Mouse (Mus musculus) adrenal gland, postnatal 25 days (tissue): ENCODE results near the gene Fthl17d. TPM values are rescaled to one million over a fixed set of nuclear protein-coding genes. Genes with fewer than 3 reads are reported as not detected.
"Not testable (repeated sequence)": the region's sequence is repeated elsewhere in the genome, so short reads cannot be mapped to it uniquely, and the experiment has no call there.

Source experiments
- DNase-seq: peaks from one replicate; pipeline ENCODE4 v3.0.0; 2021; ENCODE audit warnings: mixed read lengths
- long read RNA-seq: library from polyadenylated mRNA; stranded (forward); transcript quantifications from one replicate; pipeline ENCODE4 v2.0.0, GENCODE M21; 2021
- total RNA-seq: library from RNA; stranded (reverse); gene quantifications from 2 replicates; pipeline ENCODE4 v1.2.3, GENCODE M21; 2021

Fthl17d gene
- total RNA-seq, result not detected in 2 replicates
- long read RNA-seq, result 0 reads

GRCm38 (mm10) chrX:8986655-8987054 is at the start of gene Fthl17d:
Gene Fthl17d, minus strand, starts transcription at chrX:8986755.
- not testable (repeated sequence) for DNase-seq

- DNase-seq, result not testable (repeated sequence)
Observed at GRCm38 (mm10) chrX:9033193-9033592, 46.6 kb upstream of the Fthl17d start, which contains the start of gene Fthl17e. Gene Fthl17e, plus strand, starts transcription at chrX:9033493.

GRCm38 (mm10) chrX:9019481-9019880 is 32.9 kb upstream of the Fthl17d start:
- no peak for DNase-seq

- DNase-seq, result no peak
Observed at GRCm38 (mm10) chrX:9016079-9016478, 29.5 kb upstream of the Fthl17d start.

GRCm38 (mm10) chrX:8976459-8976858 is 10.1 kb downstream of the Fthl17d start, which contains the start of gene Fthl17c:
Gene Fthl17c, minus strand, starts transcription at chrX:8976559.
- DNase-seq, result not testable (repeated sequence)

DNA sequence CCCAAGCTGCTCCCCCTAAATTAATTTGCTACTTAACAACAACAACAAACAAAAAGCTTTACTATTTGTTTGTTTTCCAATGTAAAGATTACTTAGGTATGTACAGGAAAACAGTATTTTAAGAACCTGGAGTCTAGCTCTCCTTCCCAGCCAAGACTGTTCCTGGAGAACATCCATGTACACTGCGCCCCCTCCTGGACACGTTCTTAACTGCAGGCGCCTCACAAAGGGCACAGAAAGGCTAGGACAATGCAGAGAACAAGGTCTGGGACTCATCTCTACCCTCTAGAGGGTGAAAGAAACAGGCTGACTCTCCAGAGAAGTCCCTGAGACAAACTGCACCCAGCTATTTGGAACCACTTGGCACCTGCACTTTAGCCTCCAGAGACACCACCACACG is 21.9 kb downstream of the Fthl17d start:
- DNase-seq, result peak; percentile 2

GRCm38 (mm10) chrX:8962875-8963274 is 23.7 kb downstream of the Fthl17d start, which contains the start of gene Fthl17b:
Gene Fthl17b, minus strand, starts transcription at chrX:8962975.
- not testable (repeated sequence) for DNase-seq

GRCm38 (mm10) chrX:8948130-8948805 is 38.3 kb downstream of the Fthl17d start:
- peak; percentile 76 for DNase-seq

- no peak for DNase-seq
Observed at GRCm38 (mm10) chrX:8944041-8944440, 42.5 kb downstream of the Fthl17d start.

Other genes starting within 250 kb of the Fthl17d start
- gene Ssx9, start 238.3 kb downstream of the Fthl17d start, total RNA-seq, result not detected in 2 replicates
- gene Ssxb5, start 183.1 kb downstream of the Fthl17d start, total RNA-seq, result not detected in 2 replicates
- not detected in 2 replicates for gene Gm6592, start 142.8 kb downstream of the Fthl17d start, total RNA-seq
- gene Gm5751, start 112.5 kb downstream of the Fthl17d start, total RNA-seq, result not detected in 2 replicates
- gene B630019K06Rik, start 94.4 kb downstream of the Fthl17d start, total RNA-seq, result 9.9 and 10.9 TPM in 2 replicates
- not detected in 2 replicates for gene Fthl17b, start 23.8 kb downstream of the Fthl17d start, total RNA-seq
- gene Fthl17c, start 10.2 kb downstream of the Fthl17d start, total RNA-seq, result not detected in 2 replicates
- gene Fthl17e, start 46.7 kb upstream of the Fthl17d start, total RNA-seq, result not detected in 2 replicates
- not detected in 2 replicates for gene Fthl17f, start 76.3 kb upstream of the Fthl17d start, total RNA-seq
- not detected in 2 replicates for gene 4930402K13Rik, start 117.8 kb upstream of the Fthl17d start, total RNA-seq
- 1.8 and 2.2 TPM in 2 replicates for gene Lancl3, start 213.1 kb upstream of the Fthl17d start, total RNA-seq